Mouse (Mus musculus) CD8-positive naive resting alpha-beta T cell, adult 57 days (primary cell): Measurements from ENCODE around the gene Crmp1. TPM values are rescaled to one million over a fixed set of nuclear protein-coding genes. Genes with fewer than 3 reads are reported as not detected.

Experiments used
- total RNA-seq: library from RNA; stranded (reverse); gene quantifications from one replicate; pipeline ENCODE4 v1.2.4, GENCODE M21; 2023

The Crmp1 gene
- 11.5 TPM for total RNA-seq

DNA sequence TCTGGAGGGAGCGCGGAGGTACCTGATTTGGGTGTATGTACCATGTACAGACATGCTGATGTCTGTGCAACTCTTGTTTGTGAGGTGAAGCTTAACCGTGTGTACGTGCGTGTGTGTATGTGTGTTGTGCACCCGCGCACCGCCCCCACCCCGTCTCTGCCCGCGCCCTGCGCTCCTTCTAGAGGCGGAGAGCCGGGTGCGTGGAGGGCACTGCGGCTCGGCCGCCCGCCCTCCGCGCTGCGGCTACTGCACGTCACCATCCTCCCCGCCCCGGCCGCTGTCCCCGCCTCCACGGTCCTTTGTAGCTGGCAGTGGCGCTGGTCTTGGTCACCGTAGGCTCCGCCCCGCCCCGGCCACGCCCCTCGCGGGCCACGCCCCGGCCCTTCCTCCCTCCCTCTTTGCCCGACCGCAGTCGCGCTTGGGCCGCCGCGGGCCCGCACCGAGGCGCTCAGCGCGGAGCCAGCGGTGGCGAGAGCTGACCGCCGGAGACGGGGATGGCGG is at the start of gene Crmp1:
TSS of gene Crmp1 (plus strand) at position 290 of the 501 bp plus-strand sequence.

DNA sequence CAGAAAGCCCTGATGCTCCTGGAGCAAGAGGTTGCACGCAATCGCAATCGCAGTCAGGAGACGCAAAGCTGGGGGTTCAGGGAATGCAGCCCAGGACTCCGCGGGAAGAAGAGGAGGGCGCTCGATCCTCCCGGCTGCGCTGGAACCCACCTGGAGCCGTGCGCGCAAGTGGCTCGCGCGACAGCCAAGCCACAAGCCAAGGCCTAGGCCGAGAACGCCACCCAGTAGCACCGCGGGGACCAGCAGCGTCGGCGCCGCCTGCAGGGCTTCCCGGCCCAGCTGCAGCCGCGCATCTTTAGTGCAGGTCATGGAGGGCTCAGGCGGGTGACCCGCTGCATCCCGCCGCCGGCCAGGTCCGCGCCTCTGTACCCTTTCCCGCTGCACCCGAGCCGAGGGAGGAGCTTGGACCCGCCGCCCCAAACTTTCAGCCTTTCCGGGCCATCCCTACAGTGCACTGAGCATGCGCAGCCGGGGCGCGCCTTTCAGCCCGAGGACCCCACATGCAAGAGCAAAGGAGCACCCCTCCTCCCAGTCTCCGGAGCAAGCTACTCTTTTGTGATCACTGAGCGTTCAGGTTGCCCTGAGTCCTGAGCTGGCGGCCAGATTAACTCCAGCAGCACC is 94.9 kb downstream of the Crmp1 start, which contains the start of gene Evc:
TSS of gene Evc (minus strand) at position 410 of the 621 bp plus-strand sequence.

DNA sequence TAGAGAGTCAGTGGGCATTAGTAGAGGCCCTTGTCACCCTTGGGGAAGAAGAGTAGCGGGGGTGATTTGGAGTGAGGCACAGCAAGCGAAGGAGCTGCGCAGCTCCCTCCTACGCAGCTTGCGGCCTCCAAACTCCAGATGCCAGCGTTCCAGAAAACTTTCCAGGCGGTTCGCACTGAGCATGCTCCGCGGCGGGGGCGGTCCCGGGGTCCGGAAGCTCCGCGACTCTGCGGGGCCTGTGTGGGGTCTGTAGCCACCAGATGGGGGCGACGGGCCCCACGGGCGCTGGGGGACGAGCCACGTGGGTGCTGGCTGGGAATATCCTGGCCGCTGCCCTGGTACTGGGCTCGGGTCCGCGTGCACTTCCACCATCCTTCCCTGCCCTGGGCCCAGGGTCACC is 96.5 kb downstream of the Crmp1 start, which contains the start of gene Evc2:
TSS of gene Evc2 (plus strand) at position 212 of the 400 bp plus-strand sequence.

Other genes starting within 250 kb of the Crmp1 start
- gene Gm1043, start 156.6 kb upstream of the Crmp1 start, total RNA-seq, result 29.8 TPM
- 1.0 TPM for gene Evc, start 95.0 kb downstream of the Crmp1 start, total RNA-seq
- gene Evc2, start 96.6 kb downstream of the Crmp1 start, total RNA-seq, result not detected